Mouse (Mus musculus): ENCODE data around the gene Amigo3.

GRCm38 (mm10) chr9:108090611-108091120 lies 37.7 kb downstream of the Amigo3 start:
- TF ChIP-seq CTCF (IDR thresholded peaks at IDR 0.05; ENCODE audit: low read depth) (no peak), EP300 (IDR thresholded peaks at IDR 0.05; ENCODE audit: low read depth) (no peak)
